Mouse (Mus musculus): ENCODE results near the gene Ccdc151. TPM values are rescaled to one million over a fixed set of nuclear protein-coding genes. Genes with fewer than 3 reads are reported as not detected.

Gene Ccdc151
- polyA plus RNA-seq (2017; shearing (Covaris generic)) = not detected

DNA sequence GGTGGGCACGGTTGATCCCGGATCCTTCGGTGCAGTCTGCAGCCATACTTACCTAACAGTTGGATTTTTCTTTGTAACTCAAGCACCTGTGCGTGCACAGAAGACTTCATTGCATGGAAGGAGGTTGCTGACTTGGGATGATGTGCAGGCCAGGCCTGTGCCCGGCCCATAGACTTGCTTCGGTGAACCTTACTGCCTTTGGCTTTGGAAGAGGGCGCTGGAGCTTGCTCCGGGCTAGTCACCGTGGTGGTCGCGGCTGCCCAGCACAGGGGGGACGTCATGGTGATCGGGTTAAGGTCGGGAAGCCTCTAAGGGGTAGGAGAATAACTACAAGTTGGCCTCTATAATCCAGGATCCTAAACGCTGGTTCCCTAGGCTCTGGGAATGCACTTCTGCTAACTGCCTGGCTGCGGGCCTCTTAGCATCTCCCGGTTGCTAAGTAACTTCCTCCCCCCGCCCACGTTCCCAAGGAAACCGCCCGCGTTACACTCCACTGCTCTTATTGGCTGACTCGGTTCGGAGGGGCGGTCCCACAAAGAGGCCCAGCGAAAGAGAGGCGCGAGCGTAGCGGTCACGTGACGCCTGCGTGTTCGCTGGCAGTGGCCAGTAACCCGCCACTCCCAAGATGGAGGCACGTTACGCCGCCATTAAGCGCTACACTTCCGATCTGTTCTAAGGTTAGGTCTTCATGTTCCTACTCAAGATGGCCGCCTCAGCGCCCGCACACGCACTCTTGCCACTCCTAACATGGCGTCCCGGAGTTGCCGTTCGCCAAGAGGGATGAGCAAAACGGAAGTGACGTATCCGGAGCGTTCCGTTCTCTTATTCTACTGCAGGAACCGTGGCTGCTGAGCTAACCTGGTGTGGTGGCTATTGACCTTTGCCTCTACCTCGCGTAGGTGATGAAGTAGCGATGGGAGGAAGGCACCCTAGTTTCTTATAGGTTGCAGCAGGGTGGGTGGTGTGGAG is at the start of gene Ccdc151, which contains the start of gene Prkcsh:
TSS of gene Ccdc151 (minus strand) at position 441 of the 969 bp plus-strand sequence.
TSS of gene Prkcsh (plus strand) at position 613 of the 969 bp plus-strand sequence.

GRCm38 (mm10) chr9:22051958-22052254 is 49.5 kb upstream of the Ccdc151 start, which contains the start of gene Elavl3:
TSS of gene Elavl3 (minus strand) at chr9:22052023.

DNA sequence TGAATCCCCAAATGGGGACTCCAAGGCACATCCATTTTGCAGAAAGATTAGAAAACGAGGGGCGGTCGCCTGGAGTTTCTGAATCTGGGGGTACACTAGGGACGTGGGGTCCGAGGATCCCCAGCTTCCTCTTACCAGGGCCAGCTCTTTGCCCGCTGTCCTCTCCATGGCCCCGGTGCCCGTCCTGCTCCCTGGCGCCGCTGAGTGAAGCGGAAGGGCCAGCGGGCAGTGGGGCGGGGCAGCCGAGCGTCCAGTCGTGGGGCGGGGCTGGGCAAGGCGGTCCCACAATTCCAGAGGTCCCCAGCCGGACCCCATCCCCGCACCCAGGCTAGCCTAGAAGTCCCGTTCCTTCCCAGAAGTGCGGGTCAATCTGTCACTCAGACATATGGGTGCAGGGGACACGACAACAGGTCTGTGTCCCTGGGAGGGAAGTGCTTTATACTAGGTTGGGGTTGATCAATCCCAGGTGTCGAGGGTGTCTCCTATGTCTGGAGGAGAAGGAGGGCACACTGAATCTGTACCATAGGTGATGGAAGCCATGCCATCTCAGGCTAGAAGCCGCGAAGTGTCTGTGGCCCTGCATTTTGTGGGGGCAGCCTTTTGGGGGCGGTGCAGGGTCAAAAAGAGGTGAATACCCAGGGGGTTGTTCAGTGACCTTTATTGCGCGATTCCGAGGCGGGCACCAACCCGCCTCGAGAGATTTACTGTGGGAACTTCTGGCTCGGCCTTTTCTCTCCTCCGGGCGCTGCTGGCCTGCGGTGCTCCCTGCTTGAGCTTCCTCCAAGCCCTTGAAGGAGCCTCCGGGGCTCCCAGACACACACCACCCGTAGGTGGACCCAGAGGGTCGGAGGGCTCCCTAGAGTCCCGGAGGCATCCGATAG is 13.0 kb downstream of the Ccdc151 start, which contains the start of gene Rgl3:
TSS of gene Rgl3 (minus strand) at position 217 of the 881 bp plus-strand sequence.

GRCm38 (mm10) chr9:21963417-21963816 is 39.0 kb downstream of the Ccdc151 start, which contains the start of gene Epor:
TSS of gene Epor (minus strand) at chr9:21963506.

DNA sequence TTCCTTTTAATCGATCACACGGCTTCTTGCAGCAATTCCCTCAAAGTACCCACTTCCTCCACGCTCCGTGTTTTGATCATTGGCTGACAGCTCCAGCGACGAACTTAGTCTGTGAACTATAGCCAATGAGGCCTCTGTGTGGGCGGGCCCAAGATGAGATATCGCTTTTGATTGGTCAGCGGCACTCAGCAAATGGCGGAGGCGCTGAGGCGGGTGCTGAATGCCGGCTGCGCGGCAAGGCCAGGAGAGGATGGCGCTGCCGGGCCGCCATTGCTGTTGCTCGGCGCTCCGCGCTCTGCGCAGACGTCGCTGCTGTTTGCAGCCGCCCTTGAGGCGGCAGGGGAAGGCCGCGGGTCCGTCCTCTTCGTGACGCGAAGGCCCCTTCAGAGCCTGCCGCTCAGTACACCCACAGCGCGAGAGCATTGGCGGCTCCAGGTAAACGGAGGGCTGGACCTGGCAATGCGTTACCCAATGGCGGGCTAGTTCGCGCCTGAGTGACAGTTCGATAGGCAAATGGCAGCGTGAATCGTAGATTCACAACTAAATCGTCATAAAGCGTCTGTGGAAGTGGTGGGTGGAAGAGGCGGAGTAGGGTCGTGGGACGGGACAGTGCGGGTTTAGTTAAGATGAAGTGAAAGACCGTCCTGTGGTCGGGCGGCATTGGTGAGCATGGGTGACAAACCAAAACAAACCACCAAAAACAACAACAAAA is 46.7 kb downstream of the Ccdc151 start, which contains the start of gene Swsap1:
TSS of gene Swsap1 (plus strand) at position 186 of the 712 bp plus-strand sequence.

Other genes starting within 250 kb of the Ccdc151 start
- 0.77 TPM for gene Spc24, start 242.3 kb downstream of the Ccdc151 start, polyA plus RNA-seq (2017; shearing (Covaris generic))
- 0.06 TPM for gene Kank2, start 203.9 kb downstream of the Ccdc151 start, polyA plus RNA-seq (2017; shearing (Covaris generic))
- gene Angptl8, start 167.1 kb downstream of the Ccdc151 start, polyA plus RNA-seq (2017; shearing (Covaris generic)) = not detected
- gene Dock6, start 150.0 kb downstream of the Ccdc151 start, polyA plus RNA-seq (2017; shearing (Covaris generic)) = 1.3 TPM
- gene Rab3d, start 84.4 kb downstream of the Ccdc151 start, polyA plus RNA-seq (2017; shearing (Covaris generic)) = 9.3 TPM
- not detected for gene Ccdc159, start 75.2 kb downstream of the Ccdc151 start, polyA plus RNA-seq (2017; shearing (Covaris generic))
- gene Tmem205, start 75.1 kb downstream of the Ccdc151 start, polyA plus RNA-seq (2017; shearing (Covaris generic)) = not detected
- gene Plppr2, start 65.6 kb downstream of the Ccdc151 start, polyA plus RNA-seq (2017; shearing (Covaris generic)) = 0.40 TPM
- gene Swsap1, start 46.9 kb downstream of the Ccdc151 start, polyA plus RNA-seq (2017; shearing (Covaris generic)) = 5.6 TPM
- gene Epor, start 39.1 kb downstream of the Ccdc151 start, polyA plus RNA-seq (2017; shearing (Covaris generic)) = not detected
- gene Rgl3, start 13.2 kb downstream of the Ccdc151 start, polyA plus RNA-seq (2017; shearing (Covaris generic)) = not detected
- gene Prkcsh, start 172 bp upstream of the Ccdc151 start, polyA plus RNA-seq (2017; shearing (Covaris generic)) = 65.6 TPM
- not detected for gene Elavl3, start 49.4 kb upstream of the Ccdc151 start, polyA plus RNA-seq (2017; shearing (Covaris generic))
- gene Gm49318, start 68.6 kb upstream of the Ccdc151 start, polyA plus RNA-seq (2017; shearing (Covaris generic)) = not detected
- gene Zfp653, start 68.7 kb upstream of the Ccdc151 start, polyA plus RNA-seq (2017; shearing (Covaris generic)) = 32.1 TPM
- gene Ecsit, start 82.8 kb upstream of the Ccdc151 start, polyA plus RNA-seq (2017; shearing (Covaris generic)) = 39.9 TPM
- not detected for gene Cnn1, start 96.6 kb upstream of the Ccdc151 start, polyA plus RNA-seq (2017; shearing (Covaris generic))
- 22.8 TPM for gene Elof1, start 114.5 kb upstream of the Ccdc151 start, polyA plus RNA-seq (2017; shearing (Covaris generic))
- gene Acp5, start 133.1 kb upstream of the Ccdc151 start, polyA plus RNA-seq (2017; shearing (Covaris generic)) = 256 TPM
- 14.0 TPM for gene Pigyl, start 154.2 kb upstream of the Ccdc151 start, polyA plus RNA-seq (2017; shearing (Covaris generic))
- gene Zfp872, start 185.5 kb upstream of the Ccdc151 start, polyA plus RNA-seq (2017; shearing (Covaris generic)) = not detected
- gene Zfp809, start 223.1 kb upstream of the Ccdc151 start, polyA plus RNA-seq (2017; shearing (Covaris generic)) = 68.4 TPM